Mouse (Mus musculus): Measurements from ENCODE around the gene Dvl2. TPM values are rescaled to one million over a fixed set of nuclear protein-coding genes. Genes with fewer than 3 reads are reported as not detected.
A peak's percentile ranks its signal among the peaks of the same experiment; 100 is the strongest.

Gene Dvl2
- polyA plus RNA-seq, 1 experiment from 2014 or later = 31.8 TPM

DNA sequence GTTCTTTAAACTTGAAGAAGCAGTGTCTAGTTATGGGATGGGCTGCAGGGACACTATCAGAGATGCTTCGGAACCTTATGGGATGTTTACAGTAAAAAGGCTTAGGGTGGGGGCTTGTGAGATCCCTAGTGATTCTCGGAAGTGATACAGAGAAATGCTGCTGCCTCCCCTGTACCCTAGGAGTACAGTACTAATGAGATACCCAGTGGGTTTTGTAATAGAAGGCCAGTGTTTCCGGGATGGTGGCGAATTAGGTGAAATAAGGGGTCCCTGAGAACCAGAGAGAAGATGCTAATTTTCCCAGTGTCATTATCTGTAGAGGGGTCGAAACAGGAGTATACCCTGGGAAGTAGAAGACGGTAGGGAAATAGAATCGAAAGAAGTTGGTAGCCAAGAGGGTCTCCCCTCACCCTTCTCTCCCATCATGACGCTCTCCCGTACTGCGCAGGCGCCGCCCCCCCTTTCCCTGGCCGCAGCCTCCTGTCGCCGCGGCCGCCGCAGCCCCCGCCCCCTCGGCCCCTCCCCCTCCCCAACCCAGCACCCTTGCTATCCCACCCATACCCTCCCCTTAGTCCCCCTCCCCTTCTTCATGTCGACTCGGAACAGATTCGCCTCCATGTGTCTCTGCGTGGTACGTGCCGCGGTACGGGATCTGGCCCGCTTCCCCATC is 23.2 kb downstream of the Dvl2 start:
- Histone ChIP-seq H3K36me3 (no peaks in the 10 kb centered on the region), H3K27me3 (replicated peaks) (no peaks in the 10 kb centered on the region), H3K4me2 (replicated peaks) (peak overlapping the region; percentile 54), H3K4me3 (replicated peaks) (peak overlapping the region; percentile 15), H3K27ac (no peak overlapping the region), H3K9ac (peak overlapping the region; percentile 29; the same call in 1 of the 2 replicates), H3K4me1 (replicated peaks) (peaks cover 49% of the 10 kb centered on the region), H3K9me3 (no peaks in the 10 kb centered on the region)
- no peak for ATAC-seq
- 6% methylated on average over 27 of the region's 29 CpGs for WGBS

DNA sequence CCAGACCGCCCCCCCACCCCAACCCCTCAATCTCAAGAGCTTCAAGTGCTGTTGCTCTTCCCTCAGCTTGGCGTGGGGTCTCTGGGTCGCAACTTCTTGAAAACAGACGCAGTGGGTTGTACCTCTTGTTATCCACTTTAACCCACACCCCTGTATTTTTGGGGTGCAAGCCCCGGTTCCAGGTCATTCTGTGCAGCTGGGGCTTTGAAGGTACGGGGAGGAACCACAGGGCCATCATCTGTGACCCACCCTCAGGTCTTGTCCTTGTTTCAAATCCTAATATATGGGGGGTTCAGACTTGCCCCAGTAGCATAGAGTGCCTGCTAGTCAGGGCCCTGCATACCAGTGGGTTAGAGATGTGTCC is 23.7 kb downstream of the Dvl2 start:
- no peaks in the 10 kb centered on the region for H3K27me3 ChIP-seq (replicated peaks)
- H3K4me1 ChIP-seq (replicated peaks) = peaks cover 49% of the 10 kb centered on the region
- ATAC-seq = no peak
- peak overlapping the region; percentile 15 for H3K4me3 ChIP-seq (replicated peaks)
- H3K9ac ChIP-seq = peak overlapping the region; percentile 29; the same call in 1 of the 2 replicates
- peak overlapping the region; percentile 54 for H3K4me2 ChIP-seq (replicated peaks)
- no peaks in the 10 kb centered on the region for H3K36me3 ChIP-seq
- H3K9me3 ChIP-seq = no peaks in the 10 kb centered on the region
- 19% methylated on average over 6 of the region's 6 CpGs for WGBS
- H3K27ac ChIP-seq = no peak overlapping the region

- H3K36me3 ChIP-seq = peaks cover 8% of the 10 kb centered on the region
- peaks cover 45% of the 10 kb centered on the region for H3K4me1 ChIP-seq (replicated peaks)
- no peaks in the 10 kb centered on the region for H3K27me3 ChIP-seq (replicated peaks)
- H3K9ac ChIP-seq = peak overlapping the region; percentile 13; the same call in 1 of the 2 replicates
- H3K9me3 ChIP-seq = no peaks in the 10 kb centered on the region
- H3K4me3 ChIP-seq (replicated peaks) = peak overlapping the region; percentile 35
- H3K27ac ChIP-seq = peak overlapping the region; percentile 78
- 9% methylated on average over 19 of the region's 19 CpGs for WGBS
- H3K4me2 ChIP-seq (replicated peaks) = peak overlapping the region; percentile 69
- ATAC-seq = peak; percentile 63
Observed at GRCm38 (mm10) chr11:70026689-70027088, 26.3 kb downstream of the Dvl2 start.

DNA sequence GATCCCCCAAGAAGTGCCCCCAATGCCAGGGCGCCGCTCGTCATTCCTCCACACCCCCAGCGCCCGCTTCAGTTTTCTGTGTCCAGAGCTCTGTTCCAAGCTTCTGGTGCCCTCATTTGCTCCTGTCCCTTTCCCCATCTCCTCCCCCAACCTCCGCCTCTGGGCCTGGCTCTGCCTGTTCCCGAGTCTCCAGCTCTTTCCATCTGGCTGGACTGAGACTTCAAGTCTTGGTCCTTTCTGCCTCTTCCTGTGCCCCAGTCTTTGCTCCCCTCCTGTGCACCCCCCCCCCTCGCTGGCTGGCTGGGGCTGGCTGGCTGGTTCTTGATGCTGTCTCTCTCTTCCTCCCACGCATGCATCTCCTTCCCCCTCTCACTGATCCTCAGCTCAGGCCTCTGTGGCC is 27.0 kb downstream of the Dvl2 start:
- H3K4me1 ChIP-seq (replicated peaks) = peaks cover 45% of the 10 kb centered on the region

GRCm38 (mm10) chr11:70028401-70029129 is 28.2 kb downstream of the Dvl2 start:
- ATAC-seq = peak; percentile 4

More for the DNA sequence above, 27.0 kb downstream of the Dvl2 start:
- peak overlapping the region; percentile 35; the same call in 1 of the 2 replicates for H3K4me3 ChIP-seq (replicated peaks)
- peak overlapping the region; percentile 78 for H3K27ac ChIP-seq
- no peak overlapping the region; the same call in 1 of the 2 replicates for H3K9ac ChIP-seq
- peaks cover 10% of the 10 kb centered on the region for H3K36me3 ChIP-seq
- WGBS = 45% methylated on average over 9 of the region's 9 CpGs
- H3K4me2 ChIP-seq (replicated peaks) = peak overlapping the region; percentile 69
- H3K27me3 ChIP-seq (replicated peaks) = no peaks in the 10 kb centered on the region
- no peaks in the 10 kb centered on the region for H3K9me3 ChIP-seq
- ATAC-seq = no peak

GRCm38 (mm10) chr11:70029130-70029801 is 28.9 kb downstream of the Dvl2 start:
- WGBS = under 1% methylated on average over 20 of the region's 20 CpGs
- H3K4me1 ChIP-seq (replicated peaks) = peaks cover 45% of the 10 kb centered on the region
- H3K4me2 ChIP-seq (replicated peaks) = peak overlapping the region; percentile 69
- peak overlapping the region; percentile 78 for H3K27ac ChIP-seq
- no peaks in the 10 kb centered on the region for H3K27me3 ChIP-seq (replicated peaks)
- ATAC-seq = peak; percentile 85
- no peaks in the 10 kb centered on the region for H3K9me3 ChIP-seq
- peak overlapping the region; percentile 23 for H3K4me3 ChIP-seq (replicated peaks)
- peak overlapping the region; percentile 17 for H3K9ac ChIP-seq
- peaks cover 10% of the 10 kb centered on the region for H3K36me3 ChIP-seq

More at GRCm38 (mm10) chr11:70028401-70029129, 28.2 kb downstream of the Dvl2 start:
- 19% methylated on average over 12 of the region's 12 CpGs for WGBS
- Histone ChIP-seq H3K36me3 (peaks cover 10% of the 10 kb centered on the region), H3K9me3 (no peaks in the 10 kb centered on the region), H3K27me3 (replicated peaks) (no peaks in the 10 kb centered on the region), H3K9ac (peak overlapping the region; percentile 10), H3K4me2 (replicated peaks) (peak overlapping the region; percentile 69), H3K4me1 (replicated peaks) (peaks cover 45% of the 10 kb centered on the region), H3K4me3 (replicated peaks) (peak overlapping the region; percentile 23), H3K27ac (peak overlapping the region; percentile 78)

DNA sequence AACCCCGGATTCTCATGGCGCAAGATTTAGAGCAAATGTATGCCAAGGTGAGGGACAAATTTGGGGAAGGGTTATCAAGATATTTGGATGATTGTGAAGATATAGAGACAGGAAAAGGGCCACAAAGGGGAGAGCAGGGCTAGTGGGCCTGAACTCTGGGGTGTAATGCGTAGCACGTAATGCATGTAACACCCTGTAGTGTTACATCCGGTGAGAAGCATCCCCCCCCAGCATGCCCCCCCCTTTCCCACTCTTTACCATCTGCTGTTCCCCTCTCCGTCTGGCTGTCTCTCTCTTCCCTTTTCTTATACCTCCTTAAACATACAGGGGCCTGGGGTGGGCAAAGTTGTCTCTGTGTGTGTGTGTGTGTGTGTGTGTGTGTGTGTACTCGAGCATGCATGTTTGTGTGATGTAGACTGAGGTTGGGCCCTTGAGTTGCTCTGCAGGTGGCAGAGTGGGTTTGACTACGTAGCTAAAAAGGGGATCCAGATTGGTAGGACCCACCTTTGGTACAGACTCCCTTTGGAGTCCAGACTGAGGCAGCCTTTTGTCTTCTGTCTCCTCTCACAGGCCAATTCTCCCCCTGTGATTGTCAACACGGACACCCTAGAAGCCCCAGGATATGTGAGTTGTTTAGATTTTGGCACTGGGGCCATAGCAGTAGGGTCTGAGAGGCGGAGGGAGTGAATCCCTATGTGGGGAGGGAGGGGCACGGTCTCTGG is 29.6 kb downstream of the Dvl2 start:
- H3K27me3 ChIP-seq (replicated peaks) = no peaks in the 10 kb centered on the region
- ATAC-seq = no peak
- H3K4me2 ChIP-seq (replicated peaks) = peak overlapping the region; percentile 69
- 39% methylated on average over 11 of the region's 11 CpGs for WGBS
- H3K4me3 ChIP-seq (replicated peaks) = peak overlapping the region; percentile 23
- peak overlapping the region; percentile 78; the same call in 1 of the 2 replicates for H3K27ac ChIP-seq
- H3K36me3 ChIP-seq = peaks cover 10% of the 10 kb centered on the region
- H3K9ac ChIP-seq = peak overlapping the region; percentile 17; the same call in 1 of the 2 replicates
- peaks cover 45% of the 10 kb centered on the region for H3K4me1 ChIP-seq (replicated peaks)
- H3K9me3 ChIP-seq = no peaks in the 10 kb centered on the region

DNA sequence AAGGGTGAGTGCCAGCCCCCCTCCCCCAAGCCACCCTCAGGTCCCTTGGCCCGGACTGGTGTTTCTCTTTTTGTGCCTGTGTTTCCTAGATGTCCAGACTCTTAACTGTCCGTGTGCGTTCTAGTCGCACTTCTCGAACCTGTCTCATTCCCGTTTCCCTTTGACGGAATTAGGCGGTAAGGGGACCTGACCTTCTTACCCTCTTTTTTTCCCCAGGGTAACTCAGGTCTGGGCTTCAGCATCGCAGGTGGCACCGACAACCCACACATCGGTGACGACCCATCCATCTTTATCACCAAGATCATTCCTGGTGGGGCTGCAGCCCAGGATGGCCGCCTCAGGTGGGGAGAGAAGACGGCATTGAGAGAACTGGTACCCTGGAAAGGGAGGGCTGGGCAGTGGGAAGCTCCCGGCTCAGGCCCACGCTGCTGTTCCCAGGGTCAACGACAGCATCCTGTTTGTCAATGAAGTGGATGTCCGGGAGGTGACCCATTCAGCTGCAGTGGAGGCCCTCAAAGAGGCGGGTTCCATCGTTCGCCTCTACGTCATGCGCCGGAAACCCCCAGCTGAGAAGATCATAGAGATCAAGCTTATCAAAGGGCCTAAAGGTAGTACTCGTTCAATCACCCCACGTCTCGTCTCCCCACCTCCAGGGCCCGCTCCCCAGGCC is 30.4 kb downstream of the Dvl2 start:
- peaks cover 41% of the 10 kb centered on the region for H3K4me1 ChIP-seq (replicated peaks)
- ATAC-seq = no peak
- H3K36me3 ChIP-seq = peaks cover 10% of the 10 kb centered on the region
- no peak overlapping the region for H3K9ac ChIP-seq
- H3K9me3 ChIP-seq = no peaks in the 10 kb centered on the region
- H3K27me3 ChIP-seq (replicated peaks) = no peaks in the 10 kb centered on the region
- no peak overlapping the region for H3K27ac ChIP-seq
- no peak overlapping the region for H3K4me2 ChIP-seq (replicated peaks)
- H3K4me3 ChIP-seq (replicated peaks) = no peak overlapping the region
- WGBS = 91% methylated on average over 28 of the region's 28 CpGs

- Histone ChIP-seq H3K4me1 (replicated peaks) (peaks cover 36% of the 10 kb centered on the region), H3K4me3 (replicated peaks) (no peak overlapping the region), H3K9ac (no peak overlapping the region), H3K27ac (no peak overlapping the region), H3K4me2 (replicated peaks) (no peak overlapping the region), H3K9me3 (no peaks in the 10 kb centered on the region), H3K27me3 (replicated peaks) (no peaks in the 10 kb centered on the region), H3K36me3 (peaks cover 10% of the 10 kb centered on the region)
- no peak for ATAC-seq
- WGBS = 96% methylated on average over 11 of the region's 11 CpGs
Observed at GRCm38 (mm10) chr11:70031321-70031670, 30.9 kb downstream of the Dvl2 start.

DNA sequence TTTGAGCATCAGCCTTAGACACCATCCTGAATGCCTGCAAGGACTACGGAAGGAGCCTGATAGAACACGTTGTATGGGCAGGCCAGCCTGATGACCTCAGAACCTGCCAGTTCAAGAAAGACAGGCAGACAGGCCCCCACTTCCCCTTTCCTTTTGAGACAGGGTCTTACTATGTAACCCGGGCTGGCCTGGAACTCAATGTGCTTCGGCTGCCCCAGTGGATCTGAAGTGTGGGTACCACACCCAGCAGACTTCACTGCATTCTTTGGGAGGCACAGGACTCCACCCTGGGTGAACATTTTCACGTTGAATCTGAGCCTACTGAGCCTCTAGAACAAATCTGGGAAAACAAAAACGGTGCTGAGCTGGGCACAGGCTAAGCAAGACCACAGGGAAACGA is 37.8 kb downstream of the Dvl2 start:
- no peaks in the 10 kb centered on the region for H3K36me3 ChIP-seq
- 76% methylated on average over 7 of the region's 7 CpGs for WGBS
- no peak for ATAC-seq

GRCm38 (mm10) chr11:70039631-70040030 is 39.2 kb downstream of the Dvl2 start:
- H3K9me3 ChIP-seq = no peaks in the 10 kb centered on the region
- H3K4me1 ChIP-seq (replicated peaks) = no peaks in the 10 kb centered on the region
- no peaks in the 10 kb centered on the region for H3K36me3 ChIP-seq
- no peak overlapping the region for H3K4me3 ChIP-seq (replicated peaks)
- no peak overlapping the region for H3K9ac ChIP-seq
- 91% methylated on average over 10 of the region's 10 CpGs for WGBS
- H3K27me3 ChIP-seq (replicated peaks) = no peaks in the 10 kb centered on the region
- no peak overlapping the region for H3K4me2 ChIP-seq (replicated peaks)
- ATAC-seq = no peak
- H3K27ac ChIP-seq = no peak overlapping the region

More for the DNA sequence above, 37.8 kb downstream of the Dvl2 start:
- H3K27ac ChIP-seq = no peak overlapping the region
- no peaks in the 10 kb centered on the region for H3K9me3 ChIP-seq
- H3K4me2 ChIP-seq (replicated peaks) = no peak overlapping the region
- H3K27me3 ChIP-seq (replicated peaks) = no peaks in the 10 kb centered on the region
- H3K4me1 ChIP-seq (replicated peaks) = no peaks in the 10 kb centered on the region
- no peak overlapping the region for H3K9ac ChIP-seq
- no peak overlapping the region for H3K4me3 ChIP-seq (replicated peaks)
